Comparison of ENCODE assay signal across 32 mouse cellular contexts in the genomic region with DNA sequence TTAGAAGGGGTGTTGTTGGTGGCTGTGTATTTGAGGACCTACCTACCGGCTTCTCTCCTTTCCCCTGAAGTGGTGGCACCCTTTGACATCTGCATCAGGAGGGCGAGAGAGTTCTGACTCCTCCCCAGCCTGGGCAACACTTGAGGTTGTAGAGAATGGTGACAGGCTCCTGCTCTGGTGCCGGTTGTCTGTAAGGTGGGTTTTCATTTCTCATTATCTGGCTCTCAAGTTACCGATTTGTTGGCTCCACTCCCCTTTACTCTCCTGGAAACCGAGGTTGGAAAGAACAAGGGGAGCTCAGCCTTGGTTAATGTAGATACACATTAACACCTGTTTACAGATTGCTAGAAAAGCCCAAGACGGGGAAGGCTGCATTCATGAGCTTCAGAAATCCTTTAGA. TPM values are rescaled to one million over a fixed set of nuclear protein-coding genes. Genes with fewer than 3 reads are reported as not detected.
DNase-seq lines count a peak whose midpoint lies in the region; ATAC-seq lines count a peak whose summit lies in the region.
"Had no signal": no experiment of that assay in that cellular context is flagged by ENCODE, and none has a peak within 500 bp of the region (broad histone marks: within the 10 kb centered on the region; RNA-seq: fewer than 3 reads in every experiment).

No protein-coding gene starts in this region.

- WGBS in forebrain, embryonic 13.5 days, result 68% methylated on average over 6 of the region's 6 CpGs
- WGBS in forebrain, embryonic 15.5 days, result 60% methylated on average over 6 of the region's 6 CpGs
- 36% methylated on average over 6 of the region's 6 CpGs for WGBS in kidney, embryonic 14.5 days

- peaks cover 23% of the 10 kb centered on the region; the same call in 1 of the 2 replicates for H3K36me3 ChIP-seq in forebrain, embryonic 13.5 days (ENCODE audit: poor library complexity, severe bottlenecking)
- no peaks in the 10 kb centered on the region for H3K36me3 ChIP-seq in forebrain, embryonic 15.5 days
- no peaks in the 10 kb centered on the region for H3K36me3 ChIP-seq in kidney, embryonic 14.5 days (ENCODE audit: control insufficient read depth, insufficient read depth, low read length)
- H3K36me3 ChIP-seq: G1E; heart, embryonic 12.5 days; limb, embryonic 10.5 days; limb, embryonic 15.5 days; neural tube, embryonic 15.5 days had no signal

- H3K4me1 ChIP-seq in forebrain, embryonic 13.5 days, result peaks cover 36% of the 10 kb centered on the region
- H3K4me1 ChIP-seq in forebrain, embryonic 15.5 days, result peaks cover 8% of the 10 kb centered on the region
- H3K4me1 ChIP-seq in kidney, embryonic 14.5 days (ENCODE audit: control insufficient read depth, insufficient read depth, low read length), result peaks cover 12% of the 10 kb centered on the region; the same call in 1 of the 2 replicates
- H3K4me1 ChIP-seq: limb, embryonic 15.5 days; neural tube, embryonic 15.5 days had no signal

- no peak for ATAC-seq in forebrain, embryonic 13.5 days
- ATAC-seq in forebrain, embryonic 15.5 days (replicated peaks), result no peak
- peak; percentile 6; the same call in 1 of the 2 replicates for ATAC-seq in kidney, embryonic 14.5 days (ENCODE audit: low FRiP score, low TSS enrichment)
- ATAC-seq in megakaryocyte-erythroid progenitor cell, adult 5-6 weeks (replicated peaks; ENCODE audit: low FRiP score, low TSS enrichment, poor library complexity, severe bottlenecking), result no peak
- ATAC-seq: intestine, postnatal 0 days; lung, postnatal 0 days; Patski had no signal

- H3K4me3 ChIP-seq in forebrain, embryonic 13.5 days, result no peak overlapping the region
- no peak overlapping the region for H3K4me3 ChIP-seq in forebrain, embryonic 15.5 days
- no peak overlapping the region; the same call in 1 of the 2 replicates for H3K4me3 ChIP-seq in kidney, embryonic 14.5 days (ENCODE audit: low read length)
- H3K4me3 ChIP-seq: heart, embryonic 12.5 days; limb, embryonic 10.5 days; limb, embryonic 15.5 days; liver, embryonic 13.5 days; megakaryocyte, embryonic 14.5 days; midbrain, embryonic 13.5 days; neural tube, embryonic 15.5 days had no signal

- DNase-seq in kidney, adult 18-20 months, result peak; percentile 51
- peak; percentile 53 to 71 for DNase-seq in kidney, postnatal 25 days
- no peak for DNase-seq in MN1 (ENCODE audit: low spot score)
- DNase-seq: adrenal gland, postnatal 10 days; cerebellum, adult 11 months; cerebellum, adult 9-10 months; cerebellum, postnatal 36 days; gastrocnemius, postnatal 14 days; heart, adult 18-20 months; heart, postnatal 4 days; layer of hippocampus, postnatal 36 days; liver, embryonic 13.5 days; lung, adult 18-20 months; lung, postnatal 4 days; right cerebral cortex, adult 18-20 months; spleen, adult 18-20 months; thymus, postnatal 36 days had no signal

- H3K9me3 ChIP-seq in forebrain, embryonic 13.5 days (replicated peaks), result no peaks in the 10 kb centered on the region
- H3K9me3 ChIP-seq in forebrain, embryonic 15.5 days, result no peaks in the 10 kb centered on the region
- H3K9me3 ChIP-seq in kidney, embryonic 14.5 days (ENCODE audit: control insufficient read depth, low read length), result no peaks in the 10 kb centered on the region
- H3K9me3 ChIP-seq: G1E; heart, embryonic 12.5 days; limb, embryonic 10.5 days; limb, embryonic 15.5 days; liver, embryonic 13.5 days; megakaryocyte, embryonic 14.5 days; midbrain, embryonic 13.5 days; neural tube, embryonic 15.5 days had no signal

- no peaks in the 10 kb centered on the region for H3K27me3 ChIP-seq in forebrain, embryonic 13.5 days
- H3K27me3 ChIP-seq in forebrain, embryonic 15.5 days, result no peaks in the 10 kb centered on the region
- H3K27me3 ChIP-seq in kidney, embryonic 14.5 days (ENCODE audit: control insufficient read depth, insufficient read depth, low read length), result no peaks in the 10 kb centered on the region
- H3K27me3 ChIP-seq: heart, embryonic 12.5 days; limb, embryonic 15.5 days; liver, embryonic 13.5 days; midbrain, embryonic 13.5 days; neural tube, embryonic 15.5 days; Patski had no signal

- H3K4me2 ChIP-seq in forebrain, embryonic 13.5 days, result no peak overlapping the region
- H3K4me2 ChIP-seq in forebrain, embryonic 15.5 days (replicated peaks), result no peak overlapping the region
- no peak overlapping the region for H3K4me2 ChIP-seq in kidney, embryonic 14.5 days (replicated peaks; ENCODE audit: low read depth, low read length)
- H3K4me2 ChIP-seq: heart, embryonic 12.5 days; hindbrain, embryonic 14.5 days; limb, embryonic 15.5 days; liver, embryonic 13.5 days; midbrain, embryonic 13.5 days; neural tube, embryonic 15.5 days had no signal

- H3K9ac ChIP-seq in forebrain, embryonic 13.5 days, result no peak overlapping the region
- H3K9ac ChIP-seq in forebrain, embryonic 15.5 days (replicated peaks), result no peak overlapping the region
- no peak overlapping the region for H3K9ac ChIP-seq in kidney, embryonic 14.5 days (ENCODE audit: low read depth, low read length)
- H3K9ac ChIP-seq: heart, embryonic 12.5 days; hindbrain, embryonic 14.5 days; limb, embryonic 15.5 days; liver, embryonic 13.5 days; midbrain, embryonic 13.5 days; neural tube, embryonic 15.5 days had no signal

- H3K27ac ChIP-seq in forebrain, embryonic 13.5 days, result peak overlapping the region; percentile 14; the same call in 1 of the 2 replicates
- H3K27ac ChIP-seq in forebrain, embryonic 15.5 days (replicated peaks), result no peak overlapping the region
- H3K27ac ChIP-seq in kidney, embryonic 14.5 days (ENCODE audit: low read depth, low read length), result peak overlapping the region; percentile 67; the same call in 1 of the 2 replicates
- H3K27ac ChIP-seq: hindbrain, embryonic 14.5 days; limb, embryonic 10.5 days; limb, embryonic 15.5 days; liver, embryonic 13.5 days; midbrain, embryonic 13.5 days; neural tube, embryonic 15.5 days had no signal

RNA-seq across cellular contexts. Expression of gene Spata13, which starts 31.5 kb away (rescaled TPM):
- polyA plus RNA-seq in forebrain, embryonic 13.5 days (2015; fragmentation: Nextera tagmentation; extraction: Ambion mirVana), result 81.7 and 83.0 TPM in 2 replicates
- polyA plus RNA-seq in forebrain, embryonic 15.5 days (2015; fragmentation: Nextera tagmentation; extraction: Ambion mirVana), result 50.1 and 52.6 TPM in 2 replicates
- polyA plus RNA-seq in kidney, embryonic 14.5 days (2014; fragmentation: Nextera tagmentation; extraction: Ambion mirVana), result 54.1 and 65.7 TPM in 2 replicates
- 1.7 and 2.7 TPM in 2 replicates for total RNA-seq in megakaryocyte-erythroid progenitor cell, adult 5-6 weeks (2014; fragmentation: Nextera tagmentation)
- 3.0 and 3.4 TPM in 2 replicates for total RNA-seq in megakaryocyte-erythroid progenitor cell, adult 5-6 weeks (2017)
